In genomic region chr9:72155250-72156138, GRCm38 (mm10) we compare ENCODE assay signal across 8 mouse cellular contexts. TPM values are rescaled to one million over a fixed set of nuclear protein-coding genes. Genes with fewer than 3 reads are reported as not detected.
DNase-seq lines count a peak whose midpoint lies in the region; ATAC-seq and TF ChIP-seq lines count a peak whose summit lies in the region.

No protein-coding gene starts in this region.

- H3K4me1 ChIP-seq in heart, embryonic 16.5 days (ENCODE audit: control insufficient read depth, insufficient read depth, low read length), result 0 out of 2 replicates have a peak, but pooled peaks cover 3% of the 10 kb centered on the region
- H3K4me1 ChIP-seq in liver, embryonic 15.5 days (replicated peaks), result no peaks in the 10 kb centered on the region
- H3K4me1 ChIP-seq in stomach, postnatal 0 days (replicated peaks; ENCODE audit: control insufficient read depth, insufficient read depth), result no peaks in the 10 kb centered on the region

- H3K4me3 ChIP-seq in left cerebral cortex, adult 2 months, result peak overlapping the region; percentile 39
- peak overlapping the region; percentile 19 for H3K4me3 ChIP-seq in heart, embryonic 16.5 days (ENCODE audit: low read length)
- no peak overlapping the region for H3K4me3 ChIP-seq in liver, embryonic 15.5 days (replicated peaks)
- H3K4me3 ChIP-seq in stomach, postnatal 0 days (ENCODE audit: low read depth, low read length), result peak overlapping the region; percentile 28

- intact Hi-C loops in left cerebral cortex, adult 2 months (cut with DNase I), result loop anchor here (1.0 to 2.0 kb wide), 2 partner anchors 41 to 44 kb away; partner anchors contain the start of gene Tcf12
- intact Hi-C loops in left cerebral cortex, postnatal 4 days (cut with DNase I), result no loop called here

- H3K27ac ChIP-seq in left cerebral cortex, adult 2 months, result peak overlapping the region; percentile 75
- H3K27ac ChIP-seq in heart, embryonic 16.5 days (ENCODE audit: low read length), result no peak overlapping the region
- no peak overlapping the region for H3K27ac ChIP-seq in liver, embryonic 15.5 days (replicated peaks)
- no peak overlapping the region for H3K27ac ChIP-seq in stomach, postnatal 0 days (replicated peaks)

- 31% methylated on average over 21 of the region's 21 CpGs for WGBS in heart, embryonic 16.5 days
- WGBS in liver, embryonic 15.5 days (ENCODE audit: insufficient replicate concordance), result 24% methylated on average over 21 of the region's 21 CpGs
- 10% methylated on average over 21 of the region's 21 CpGs for WGBS in stomach, postnatal 0 days

- peak in 1 of 2 experiments; percentile 15 for DNase-seq in left cerebral cortex, adult 2 months (ENCODE audit: extremely low spot score in 1 of 2, low spot score in 2 of 2)
- no peak for DNase-seq in left cerebral cortex, postnatal 4 days
- peak; percentile 35 to 68 for DNase-seq in cerebellum, postnatal 36 days
- peak; percentile 29 for DNase-seq in stomach, postnatal 0 days (ENCODE audit: low spot score)
- DNase-seq in kidney, postnatal 25 days, result no peak
- DNase-seq in adrenal gland, postnatal 10 days, result no peak

- no peaks in the 10 kb centered on the region for H3K27me3 ChIP-seq in heart, embryonic 16.5 days (ENCODE audit: control insufficient read depth, insufficient read depth, low read length)
- peaks cover 28% of the 10 kb centered on the region for H3K27me3 ChIP-seq in liver, embryonic 15.5 days
- no peaks in the 10 kb centered on the region for H3K27me3 ChIP-seq in stomach, postnatal 0 days (ENCODE audit: control insufficient read depth, insufficient read depth, low read length)

- H3K36me3 ChIP-seq in heart, embryonic 16.5 days (ENCODE audit: control insufficient read depth, insufficient read depth), result no peaks in the 10 kb centered on the region
- H3K36me3 ChIP-seq in liver, embryonic 15.5 days (replicated peaks), result no peaks in the 10 kb centered on the region
- no peaks in the 10 kb centered on the region for H3K36me3 ChIP-seq in stomach, postnatal 0 days (ENCODE audit: control insufficient read depth, insufficient read depth, low read length)

- H3K4me2 ChIP-seq in heart, embryonic 16.5 days (ENCODE audit: low read depth, low read length), result peak overlapping the region; percentile 48
- peak overlapping the region; percentile 29 for H3K4me2 ChIP-seq in liver, embryonic 15.5 days
- H3K4me2 ChIP-seq in stomach, postnatal 0 days (replicated peaks; ENCODE audit: low read depth), result peak overlapping the region; percentile 61

- TF ChIP-seq CTCF in left cerebral cortex, adult 2 months (IDR thresholded peaks at IDR 0.05), result no peak
- TF ChIP-seq CTCF in stomach, postnatal 0 days (IDR thresholded peaks at IDR 0.05; ENCODE audit: low read depth), result no peak

- ATAC-seq in heart, embryonic 16.5 days (replicated peaks; ENCODE audit: extremely low read depth, insufficient read depth, low FRiP score), result no peak
- ATAC-seq in liver, embryonic 15.5 days (ENCODE audit: insufficient read depth), result no peak
- no peak for ATAC-seq in stomach, postnatal 0 days (ENCODE audit: low FRiP score, low TSS enrichment)

- H3K9ac ChIP-seq in heart, embryonic 16.5 days (ENCODE audit: low read length), result no peak overlapping the region
- no peak overlapping the region for H3K9ac ChIP-seq in liver, embryonic 15.5 days
- H3K9ac ChIP-seq in stomach, postnatal 0 days (ENCODE audit: low read length), result no peak overlapping the region

- H3K9me3 ChIP-seq in heart, embryonic 16.5 days (replicated peaks; ENCODE audit: control insufficient read depth, low read length), result no peaks in the 10 kb centered on the region
- no peaks in the 10 kb centered on the region for H3K9me3 ChIP-seq in liver, embryonic 15.5 days (replicated peaks)
- no peaks in the 10 kb centered on the region for H3K9me3 ChIP-seq in stomach, postnatal 0 days (ENCODE audit: control insufficient read depth, low read length)

- TF ChIP-seq EP300 in stomach, postnatal 0 days (optimal IDR thresholded peaks at IDR 0.05), result no peak

RNA-seq across cellular contexts. Expression of gene Tcf12, which starts 43.8 kb away (rescaled TPM):
- total RNA-seq in left cerebral cortex, adult 2 months (2021), result 10 to 100 TPM; 38.9 to 48.0 TPM
- total RNA-seq in left cerebral cortex, postnatal 4 days (2021), result 10 to 100 TPM; 59.3 to 59.6 TPM
- 30.7 and 32.3 TPM in 2 replicates for polyA plus RNA-seq in heart, embryonic 16.5 days (2015; fragmentation: Nextera tagmentation; extraction: Ambion mirVana)
- polyA plus RNA-seq in liver, embryonic 15.5 days (2015; fragmentation: Nextera tagmentation; extraction: Ambion mirVana), result 8.4 and 9.5 TPM in 2 replicates
- 28.7 and 29.1 TPM in 2 replicates for polyA plus RNA-seq in stomach, postnatal 0 days (2015; fragmentation: Nextera tagmentation; extraction: Ambion mirVana)
- total RNA-seq in adrenal gland, postnatal 10 days (2021), result 10 to 100 TPM; 82.5 to 95.3 TPM

Comparison
In these comparisons a context has a peak if more than half of its experiments do, and no peak if none do; other contexts are left out.
1. DNase-seq: peak in cerebellum, postnatal 36 days (2 of 2) and stomach, postnatal 0 days (single experiment); none in left cerebral cortex, postnatal 4 days (single experiment), kidney, postnatal 25 days (0 of 2) and adrenal gland, postnatal 10 days (single experiment).
2. Peak in every context shown above with its lines, with median percentiles within 50 percentile points of each other: H3K4me2 ChIP-seq.